8 mouse cellular contexts compared by ENCODE assay signal in genomic region chr13:42050160-42050559, GRCm38 (mm10). TPM values are rescaled to one million over a fixed set of nuclear protein-coding genes. Genes with fewer than 3 reads are reported as not detected.
A peak's percentile ranks its signal among the peaks of the same experiment; 100 is the strongest.
DNase-seq lines count a peak whose midpoint lies in the region; ATAC-seq and TF ChIP-seq lines count a peak whose summit lies in the region.

No protein-coding gene starts in this region.

- H3K36me3 ChIP-seq in kidney, embryonic 15.5 days, result peaks cover under 1% of the 10 kb centered on the region; the same call in 1 of the 2 replicates
- H3K36me3 ChIP-seq in hindbrain, embryonic 10.5 days, result peaks cover under 1% of the 10 kb centered on the region
- H3K36me3 ChIP-seq in midbrain, embryonic 10.5 days, result 0 out of 2 replicates have a peak, but pooled peaks cover under 1% of the 10 kb centered on the region

- no peaks in the 10 kb centered on the region for H3K27me3 ChIP-seq in kidney, embryonic 15.5 days
- no peaks in the 10 kb centered on the region; the same call in 1 of the 2 replicates for H3K27me3 ChIP-seq in hindbrain, embryonic 10.5 days (ENCODE audit: insufficient read depth, poor library complexity, severe bottlenecking)
- peaks cover 9% of the 10 kb centered on the region; the same call in 1 of the 2 replicates for H3K27me3 ChIP-seq in midbrain, embryonic 10.5 days (ENCODE audit: low read depth, poor library complexity, severe bottlenecking)

- H3K9ac ChIP-seq in kidney, embryonic 15.5 days, result peak overlapping the region; percentile 82

- H3K4me1 ChIP-seq in kidney, embryonic 15.5 days, result peaks cover 28% of the 10 kb centered on the region
- peaks cover 28% of the 10 kb centered on the region for H3K4me1 ChIP-seq in hindbrain, embryonic 10.5 days (replicated peaks)
- peaks cover 41% of the 10 kb centered on the region for H3K4me1 ChIP-seq in midbrain, embryonic 10.5 days

- WGBS in kidney, embryonic 15.5 days, result 9% methylated on average over 3 of the region's 3 CpGs
- 6% methylated on average over 3 of the region's 3 CpGs for WGBS in hindbrain, embryonic 10.5 days
- WGBS in midbrain, embryonic 10.5 days, result 16% methylated on average over 3 of the region's 3 CpGs

- DNase-seq in kidney, adult 18-20 months, result no peak
- peak; percentile 15 for DNase-seq in brain, embryonic 14.5 days (ENCODE audit: low read depth)
- no peak for DNase-seq in hindbrain, embryonic 10.5 days (ENCODE audit: low spot score)
- DNase-seq in midbrain, embryonic 10.5 days (ENCODE audit: low spot score), result no peak
- no peak for DNase-seq in frontal cortex, postnatal 36 days (ENCODE audit: low spot score in 2 of 2)
- no peak for DNase-seq in left cerebral cortex, adult 8-10 months (ENCODE audit: low spot score in 2 of 2)

- H3K27ac ChIP-seq in kidney, embryonic 15.5 days, result peak overlapping the region; percentile 99
- peak overlapping the region; percentile 95 for H3K27ac ChIP-seq in hindbrain, embryonic 10.5 days
- H3K27ac ChIP-seq in midbrain, embryonic 10.5 days (replicated peaks), result peak overlapping the region; percentile 91; the same call in 1 of the 2 replicates

- TF ChIP-seq POLR2A in brain, embryonic 14.5 days (IDR thresholded peaks at IDR 0.05; ENCODE audit: borderline replicate concordance, extremely low read depth, insufficient read depth, insufficient read length, poor library complexity, severe bottlenecking), result no peak

- H3K9me3 ChIP-seq in kidney, embryonic 15.5 days (replicated peaks), result no peaks in the 10 kb centered on the region
- no peaks in the 10 kb centered on the region for H3K9me3 ChIP-seq in hindbrain, embryonic 10.5 days
- H3K9me3 ChIP-seq in midbrain, embryonic 10.5 days (replicated peaks), result no peaks in the 10 kb centered on the region

- peak overlapping the region; percentile 69 for H3K4me2 ChIP-seq in kidney, embryonic 15.5 days

- no peak for TF ChIP-seq CTCF in brain, embryonic 14.5 days (IDR thresholded peaks at IDR 0.05; ENCODE audit: borderline replicate concordance, extremely low read depth, insufficient read depth, insufficient read length)

- peak overlapping the region; percentile 94 for H3K4me3 ChIP-seq in kidney, embryonic 15.5 days (replicated peaks)
- H3K4me3 ChIP-seq in hindbrain, embryonic 10.5 days, result peak overlapping the region; percentile 93
- H3K4me3 ChIP-seq in midbrain, embryonic 10.5 days, result peak overlapping the region; percentile 69

- no peak for ATAC-seq in kidney, embryonic 15.5 days (replicated peaks; ENCODE audit: low FRiP score)
- ATAC-seq in monocyte, adult 5-6 weeks (replicated peaks; ENCODE audit: insufficient number of reproducible peaks, low FRiP score, low TSS enrichment, poor library complexity, severe bottlenecking), result no peak

RNA-seq across cellular contexts. Expression of gene Hivep1, which starts 1.7 kb away (rescaled TPM):
- 14.1 and 15.0 TPM in 2 replicates for polyA plus RNA-seq in kidney, embryonic 15.5 days (2015; fragmentation: Nextera tagmentation; extraction: Ambion mirVana)
- 26.7 and 43.0 TPM in 2 replicates for polyA plus RNA-seq in brain, embryonic 14.5 days (2012; rRNA removed)
- 8.6 and 8.8 TPM in 2 replicates for polyA plus RNA-seq in hindbrain, embryonic 10.5 days (2016; fragmentation: Nextera tagmentation; extraction: Ambion mirVana)
- polyA plus RNA-seq in midbrain, embryonic 10.5 days (2016; fragmentation: Nextera tagmentation; extraction: Ambion mirVana), result 7.4 and 7.8 TPM in 2 replicates
- 13.8 to 34.8 TPM (median 22.9 TPM) in 3 replicates for total RNA-seq in monocyte, adult 5-6 weeks (2017)
- 10 to 100 TPM; 47.6 to 60.6 (median 51.3) TPM for total RNA-seq in left cerebral cortex, adult 8-10 months (2022)
